Comparison of ENCODE assay signal across 22 mouse cellular contexts in the genomic region with DNA sequence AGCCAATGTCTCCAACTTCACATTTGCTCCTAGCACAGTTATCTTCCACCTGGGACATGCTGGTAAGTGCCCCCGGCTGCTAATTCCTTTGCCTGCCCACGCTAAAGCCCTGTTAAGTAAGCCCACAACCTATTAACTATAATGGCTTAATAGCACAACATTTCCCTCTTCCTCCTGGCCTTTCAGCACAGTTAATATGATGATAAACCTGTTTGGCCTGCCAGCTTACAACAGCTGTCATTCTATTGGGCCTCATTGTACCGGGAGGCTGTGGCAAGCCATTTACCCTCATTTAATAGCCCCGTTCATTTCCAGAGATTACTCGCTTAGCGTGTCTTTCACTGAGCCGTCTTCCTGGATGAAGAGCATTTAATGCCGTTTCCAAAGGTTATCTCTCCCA. TPM values are rescaled to one million over a fixed set of nuclear protein-coding genes. Genes with fewer than 3 reads are reported as not detected.
DNase-seq lines count a peak whose midpoint lies in the region; ATAC-seq lines count a peak whose summit lies in the region.
"Had no signal": no experiment of that assay in that cellular context is flagged by ENCODE, and none has a peak within 500 bp of the region (broad histone marks: within the 10 kb centered on the region; RNA-seq: fewer than 3 reads in every experiment).

No protein-coding gene starts in this region.

- H3K27me3 ChIP-seq in forebrain, embryonic 10.5 days (ENCODE audit: poor library complexity, severe bottlenecking): no peaks in the 10 kb centered on the region
- no peaks in the 10 kb centered on the region for H3K27me3 ChIP-seq in forebrain, embryonic 14.5 days (replicated peaks; ENCODE audit: control insufficient read depth, insufficient read depth, low read length)
- no peaks in the 10 kb centered on the region for H3K27me3 ChIP-seq in kidney, embryonic 15.5 days

- no peak for ATAC-seq in forebrain, embryonic 14.5 days
- ATAC-seq in kidney, embryonic 15.5 days (replicated peaks; ENCODE audit: low FRiP score): no peak
- ATAC-seq: liver, postnatal 0 days had no signal

- no peak for DNase-seq in forebrain, embryonic 10.5 days (ENCODE audit: extremely low spot score, low spot score)
- no peak for DNase-seq in forebrain, embryonic 14.5 days (ENCODE audit: low spot score)
- no peak for DNase-seq in kidney, adult 8-10 months
- DNase-seq in retina, postnatal 1 day: peak; percentile 28
- no peak for DNase-seq in retina, embryonic 14.5 days (ENCODE audit: low spot score)
- no peak for DNase-seq in layer of hippocampus, postnatal 36 days
- DNase-seq in lung, adult 18-20 months: no peak
- DNase-seq: cerebellum, adult 9-11 months; gastrocnemius, postnatal 10 days; liver; liver, postnatal 0 days; lung, postnatal 4 days; right cerebral cortex, adult 18-20 months; thymus, postnatal 25 days had no signal

- no peak overlapping the region for H3K9ac ChIP-seq in forebrain, embryonic 14.5 days (ENCODE audit: low read length)
- no peak overlapping the region for H3K9ac ChIP-seq in kidney, embryonic 15.5 days
- H3K9ac ChIP-seq: liver, postnatal 0 days had no signal

- H3K36me3 ChIP-seq in forebrain, embryonic 10.5 days (replicated peaks): peaks cover 98% of the 10 kb centered on the region
- H3K36me3 ChIP-seq in forebrain, embryonic 14.5 days (ENCODE audit: control insufficient read depth, insufficient read depth, low read length): peaks cover 88% of the 10 kb centered on the region
- peaks cover 96% of the 10 kb centered on the region for H3K36me3 ChIP-seq in kidney, embryonic 15.5 days

- no peak overlapping the region for H3K4me2 ChIP-seq in forebrain, embryonic 14.5 days (ENCODE audit: low read length)
- H3K4me2 ChIP-seq in kidney, embryonic 15.5 days: no peak overlapping the region

- WGBS in forebrain, embryonic 10.5 days: 89% methylated on average over 8 of the region's 8 CpGs
- 40% methylated on average over 8 of the region's 8 CpGs for WGBS in forebrain, embryonic 14.5 days
- WGBS in kidney, embryonic 15.5 days: 69% methylated on average over 8 of the region's 8 CpGs

- peak overlapping the region; percentile 13; the same call in 1 of the 2 replicates for H3K27ac ChIP-seq in forebrain, embryonic 10.5 days
- no peak overlapping the region for H3K27ac ChIP-seq in forebrain, embryonic 14.5 days (ENCODE audit: low read depth, low read length)
- H3K27ac ChIP-seq in kidney, embryonic 15.5 days: 0 out of 2 replicates have a peak overlapping the region, but pooled peaks have one; percentile 56

- no peak overlapping the region for H3K4me3 ChIP-seq in forebrain, embryonic 10.5 days
- H3K4me3 ChIP-seq in forebrain, embryonic 14.5 days (ENCODE audit: low read depth, low read length): no peak overlapping the region
- no peak overlapping the region for H3K4me3 ChIP-seq in kidney, embryonic 15.5 days (replicated peaks)

- peaks cover 41% of the 10 kb centered on the region for H3K4me1 ChIP-seq in forebrain, embryonic 10.5 days
- peaks cover 13% of the 10 kb centered on the region for H3K4me1 ChIP-seq in forebrain, embryonic 14.5 days (ENCODE audit: control insufficient read depth, insufficient read depth, low read length)
- H3K4me1 ChIP-seq in kidney, embryonic 15.5 days: peaks cover 8% of the 10 kb centered on the region; the same call in 1 of the 2 replicates

- H3K9me3 ChIP-seq in forebrain, embryonic 10.5 days: no peaks in the 10 kb centered on the region
- H3K9me3 ChIP-seq in forebrain, embryonic 14.5 days (replicated peaks; ENCODE audit: control insufficient read depth, low read length): no peaks in the 10 kb centered on the region
- H3K9me3 ChIP-seq in kidney, embryonic 15.5 days (replicated peaks): no peaks in the 10 kb centered on the region

RNA-seq across cellular contexts. Expression of a gene that starts 27.2 kb away (rescaled TPM):
- 0.34 TPM in 1 of 2 replicates, not detected in the other for polyA plus RNA-seq in forebrain, embryonic 10.5 days (2016; fragmentation: Nextera tagmentation; extraction: Ambion mirVana)
- polyA plus RNA-seq in forebrain, embryonic 14.5 days (2014; fragmentation: Nextera tagmentation; extraction: Ambion mirVana): 1.1 and 2.5 TPM in 2 replicates
- 0.35 TPM in 1 of 2 replicates, not detected in the other for polyA plus RNA-seq in kidney, embryonic 15.5 days (2015; fragmentation: Nextera tagmentation; extraction: Ambion mirVana)
- not detected for total RNA-seq in layer of hippocampus, postnatal 36 days (2021)
- total RNA-seq: adrenal gland, postnatal 4 days; gastrocnemius, postnatal 10 days; heart, adult 8-10 months; layer of hippocampus, adult 18-20 months; left cerebral cortex, postnatal 36 days; MEL; neutrophil, adult 5-6 weeks had no signal
- polyA plus RNA-seq: heart, postnatal 0 days; liver, postnatal 0 days had no signal

RNA-seq across cellular contexts. Expression of a gene that starts 40.8 kb away (rescaled TPM):
- polyA plus RNA-seq in forebrain, embryonic 10.5 days (2016; fragmentation: Nextera tagmentation; extraction: Ambion mirVana): 0.81 and 0.87 TPM in 2 replicates
- 0.13 and 0.37 TPM in 2 replicates for polyA plus RNA-seq in forebrain, embryonic 14.5 days (2014; fragmentation: Nextera tagmentation; extraction: Ambion mirVana)
- polyA plus RNA-seq in kidney, embryonic 15.5 days (2015; fragmentation: Nextera tagmentation; extraction: Ambion mirVana): 0.47 and 0.59 TPM in 2 replicates
- total RNA-seq in layer of hippocampus, postnatal 36 days (2021): 1 to 10 TPM in 1 of 2 experiments, under 1 TPM in 1; 0.75 to 1.0 TPM
- total RNA-seq: neutrophil, adult 5-6 weeks had no signal

RNA-seq across cellular contexts. Expression of a gene that starts 41.3 kb away (rescaled TPM):
- polyA plus RNA-seq in forebrain, embryonic 10.5 days (2016; fragmentation: Nextera tagmentation; extraction: Ambion mirVana): 293 and 298 TPM in 2 replicates
- polyA plus RNA-seq in forebrain, embryonic 14.5 days (2014; fragmentation: Nextera tagmentation; extraction: Ambion mirVana): 163 and 183 TPM in 2 replicates
- 311 and 322 TPM in 2 replicates for polyA plus RNA-seq in kidney, embryonic 15.5 days (2015; fragmentation: Nextera tagmentation; extraction: Ambion mirVana)
- total RNA-seq in layer of hippocampus, postnatal 36 days (2021): 100 to 1,000 TPM; 131 to 136 TPM

RNA-seq across cellular contexts. Expression of a gene that starts 47.3 kb away (rescaled TPM):
- 64.4 and 68.1 TPM in 2 replicates for polyA plus RNA-seq in forebrain, embryonic 10.5 days (2016; fragmentation: Nextera tagmentation; extraction: Ambion mirVana)
- polyA plus RNA-seq in forebrain, embryonic 14.5 days (2014; fragmentation: Nextera tagmentation; extraction: Ambion mirVana): 72.7 and 78.5 TPM in 2 replicates
- 71.7 and 81.2 TPM in 2 replicates for polyA plus RNA-seq in kidney, embryonic 15.5 days (2015; fragmentation: Nextera tagmentation; extraction: Ambion mirVana)
- total RNA-seq in layer of hippocampus, postnatal 36 days (2021): 10 to 100 TPM; 53.6 to 60.9 TPM
